Mouse (Mus musculus) MEL (cell line): Measurements from ENCODE around the gene Bms1. TPM values are rescaled to one million over a fixed set of nuclear protein-coding genes. Genes with fewer than 3 reads are reported as not detected.

Experiments
- DNase-seq: peaks from one replicate; pipeline ENCODE4 v3.0.0; 2011; ENCODE audit warnings: low read depth, low spot score
- H3K27ac ChIP-seq: 2 replicates; pipeline ENCODE4 v1.5.1; 2012; ENCODE audit warnings: low read depth, mild to moderate bottlenecking, control low read depth, low read length, moderate library complexity; ENCODE audit not compliant: control insufficient read depth
- H3K27me3 ChIP-seq, 2 experiments: fragments of 150-350 bp in 1 of 2; sonication (generic) in 1 of 2; 2 replicates each; pipeline ENCODE4 v1.6.1; 2012; ENCODE audit warnings: low read length in 2 of 2, mild to moderate bottlenecking in 2 of 2, improper control_type of control experiment in 1 of 2, moderate library complexity in 1 of 2; ENCODE audit not compliant: insufficient read depth in 2 of 2, control insufficient read depth in 1 of 2
- H3K36me3 ChIP-seq, 2 experiments: 2 replicates each; pipeline ENCODE4 v1.6.1; 2012 to 2014; ENCODE audit warnings: low read length in 2 of 2, improper control_type of control experiment in 1 of 2, inconsistent platforms in 1 of 2, mild to moderate bottlenecking in 1 of 2; ENCODE audit not compliant: insufficient read depth in 2 of 2, control insufficient read depth in 1 of 2
- H3K4me1 ChIP-seq, 2 experiments: fragments of 150-350 bp in 1 of 2; sonication (generic) in 1 of 2; 2 replicates each; pipeline ENCODE4 v1.6.1; 2012; ENCODE audit warnings: low read length in 2 of 2, improper control_type of control experiment in 1 of 2, mild to moderate bottlenecking in 1 of 2; ENCODE audit not compliant: insufficient read depth in 2 of 2, control insufficient read depth in 1 of 2
- H3K4me3 ChIP-seq, 2 experiments: fragments of 150-350 bp in 1 of 2; sonication (generic) in 1 of 2; 2 replicates each; pipeline ENCODE4 v1.5.1; 2012; ENCODE audit warnings: low read depth in 2 of 2, low read length in 2 of 2, mild to moderate bottlenecking in 2 of 2, moderate library complexity in 2 of 2, control low read depth in 1 of 2, improper control_type of control experiment in 1 of 2; ENCODE audit not compliant: control insufficient read depth in 1 of 2, insufficient read depth in 1 of 2
- H3K79me2 ChIP-seq: 2 replicates; pipeline ENCODE4 v1.6.1; 2012; ENCODE audit warnings: mild to moderate bottlenecking, low read length, moderate library complexity; ENCODE audit not compliant: control insufficient read depth, poor library complexity, insufficient read depth
- H3K9ac ChIP-seq: 2 replicates; pipeline ENCODE4 v1.6.1; 2012; ENCODE audit warnings: low read depth, mild to moderate bottlenecking, control low read depth, low read length, moderate library complexity; ENCODE audit not compliant: control insufficient read depth, poor library complexity, severe bottlenecking
- H3K9me3 ChIP-seq: fragments of 150-350 bp; sonication (generic); replicated peaks from 2 replicates; pipeline ENCODE4 v1.6.1; 2012; ENCODE audit warnings: mild to moderate bottlenecking, low read length, improper control_type of control experiment, moderate library complexity; ENCODE audit not compliant: insufficient read depth
- CHD1 ChIP-seq: IDR thresholded peaks from 2 replicates; pipeline ENCODE4 v1.6.1; 2012; ENCODE audit warnings: low read depth, mild to moderate bottlenecking, inconsistent platforms, low read length, improper control_type of control experiment
- CHD2 ChIP-seq: IDR thresholded peaks from 2 replicates; pipeline ENCODE4 v1.6.1; 2011; ENCODE audit warnings: low read length, improper control_type of control experiment
- CTCF ChIP-seq, 3 experiments: IDR thresholded peaks in 2 of 3; conservative IDR thresholded peaks in 1 of 3; 2 replicates each; pipeline ENCODE4 v1.5.1; 2011 to 2012; ENCODE audit warnings: low read length in 3 of 3, low read depth in 2 of 3, mild to moderate bottlenecking in 2 of 3, improper control_type of control experiment in 1 of 3, inconsistent platforms in 1 of 3, mixed read lengths in 1 of 3, moderate library complexity in 1 of 3; ENCODE audit not compliant: control insufficient read depth in 1 of 3, insufficient read depth in 1 of 3, poor library complexity in 1 of 3, severe bottlenecking in 1 of 3
- ETS1 ChIP-seq: IDR thresholded peaks from 2 replicates; pipeline ENCODE4 v1.6.1; 2012; ENCODE audit warnings: low read depth, mild to moderate bottlenecking, inconsistent platforms, low read length, improper control_type of control experiment, moderate library complexity
- GATA1 ChIP-seq: IDR thresholded peaks from 2 replicates; pipeline ENCODE4 v1.6.1; 2011; ENCODE audit warnings: low read depth, low read length, improper control_type of control experiment
- MAZ ChIP-seq: IDR thresholded peaks from 2 replicates; pipeline ENCODE4 v1.6.1; 2012; ENCODE audit warnings: low read depth, mild to moderate bottlenecking, inconsistent platforms, low read length, improper control_type of control experiment
- MYB ChIP-seq: IDR thresholded peaks from 2 replicates; pipeline ENCODE4 v1.6.1; 2011; ENCODE audit warnings: mild to moderate bottlenecking, low read depth, low read length, improper control_type of control experiment
- MYC ChIP-seq: IDR thresholded peaks from 2 replicates; pipeline ENCODE4 v1.6.1; 2011; ENCODE audit warnings: low read depth, mild to moderate bottlenecking, low read length, improper control_type of control experiment, moderate library complexity
- NELFE ChIP-seq: IDR thresholded peaks from 2 replicates; pipeline ENCODE4 v1.6.1; 2011; ENCODE audit warnings: low read depth, low read length, improper control_type of control experiment
- POLR2AphosphoS2 ChIP-seq: IDR thresholded peaks from 2 replicates; pipeline ENCODE4 v1.6.1; 2011; ENCODE audit warnings: low read length, improper control_type of control experiment
- RAD21 ChIP-seq: IDR thresholded peaks from 2 replicates; pipeline ENCODE4 v1.6.1; 2011; ENCODE audit warnings: mild to moderate bottlenecking, low read depth, low read length, improper control_type of control experiment
- SMC3 ChIP-seq: IDR thresholded peaks from 2 replicates; pipeline ENCODE4 v1.6.1; 2011; ENCODE audit warnings: low read depth, low read length, improper control_type of control experiment
- TAL1 ChIP-seq: IDR thresholded peaks from 2 replicates; pipeline ENCODE4 v1.6.1; 2012; ENCODE audit warnings: mild to moderate bottlenecking, inconsistent platforms, low read length, moderate library complexity, mixed read lengths
- TBP ChIP-seq: IDR thresholded peaks from 2 replicates; pipeline ENCODE4 v1.8.0; 2011; ENCODE audit warnings: low read depth, low read length, improper control_type of control experiment
- TCF12 ChIP-seq: IDR thresholded peaks from 2 replicates; pipeline ENCODE4 v1.6.1; 2014; ENCODE audit warnings: low read depth, mild to moderate bottlenecking, inconsistent platforms, low read length, improper control_type of control experiment, moderate library complexity
- UBTF ChIP-seq: IDR thresholded peaks from 2 replicates; pipeline ENCODE4 v1.6.1; 2012; ENCODE audit warnings: low read depth, mild to moderate bottlenecking, inconsistent platforms, low read length, improper control_type of control experiment, moderate library complexity, borderline replicate concordance; ENCODE audit not compliant: insufficient read depth
- ZKSCAN1 ChIP-seq: IDR thresholded peaks from 2 replicates; pipeline ENCODE4 v1.6.1; 2012; ENCODE audit warnings: low read depth, mild to moderate bottlenecking, inconsistent platforms, low read length, improper control_type of control experiment, moderate library complexity
- polyA plus RNA-seq, 2 experiments: library from polyadenylated mRNA; stranded (reverse) in 1 of 2; unstranded in 1 of 2; fragments of >175 nt in 1 of 2; fragments of >200 nt in 1 of 2; gene quantifications; 2 replicates each; pipeline versions ENCODE4 v1.2.1 to v1.2.4; 2012; ENCODE audit warnings: low replicate concordance in 2 of 2, low read depth in 1 of 2; ENCODE audit not compliant: insufficient read length in 2 of 2, insufficient read depth in 1 of 2, missing spikeins in 1 of 2
- total RNA-seq: library from RNA; depleted of rRNA; stranded (reverse); fragments of 300-350 nt; gene quantifications from 2 replicates; pipeline ENCODE4 v1.2.3, GENCODE M21; 2012

Gene Bms1
- total and polyA plus RNA-seq, 3 experiments: 100 to 384 (median 109) TPM

- Histone ChIP-seq H3K4me3 (no peak overlapping the region), H3K79me2 (no peaks in the 10 kb centered on the region), H3K27me3 (no peaks in the 10 kb centered on the region), H3K27ac (no peak overlapping the region), H3K36me3 (peaks cover 0 to under 1% of the 10 kb centered on the region in 2 experiments; a peak in 1 of 4 replicates), H3K4me1 (no peaks in the 10 kb centered on the region), H3K9me3 (no peaks in the 10 kb centered on the region), H3K9ac (no peak overlapping the region)
- no peak for DNase-seq
- no peak for TF ChIP-seq GATA1
- no peak for TF ChIP-seq TAL1
- no peak for TF ChIP-seq MYB
- no peak for TF ChIP-seq MYC
- no peak for TF ChIP-seq CHD2
- no peak for TF ChIP-seq TBP
- no peak for TF ChIP-seq CHD1
- TF ChIP-seq ZKSCAN1: no peak
- TF ChIP-seq MAZ: no peak
- no peak for TF ChIP-seq NELFE
- no peak for TF ChIP-seq ETS1
Measured at GRCm38 (mm10) chr6:118375026-118375425, 44.2 kb downstream of the Bms1 start.

- DNase-seq: no peak
- H3K4me1 ChIP-seq: no peaks in the 10 kb centered on the region
- TF ChIP-seq POLR2AphosphoS2 (no peak), MAZ (no peak), CTCF (IDR thresholded peaks at IDR 0.05 in 2 of 3, conservative IDR thresholded peaks at IDR 0.05 in 1 of 3; ENCODE audit: control insufficient read depth in 1 of 3, insufficient read depth in 1 of 3, low read depth in 2 of 3, low read length in 3 of 3, poor library complexity in 1 of 3, severe bottlenecking in 1 of 3) (peak; percentile 62 to 80 (median 75)), UBTF (no peak), SMC3 (peak; percentile 47), MYB (no peak), RAD21 (peak; percentile 48), TCF12 (no peak)
- H3K9ac ChIP-seq: no peak overlapping the region
- no peaks in the 10 kb centered on the region for H3K79me2 ChIP-seq
- no peaks in the 10 kb centered on the region for H3K27me3 ChIP-seq
- H3K4me3 ChIP-seq: no peak overlapping the region
- H3K27ac ChIP-seq: no peak overlapping the region
- no peaks in the 10 kb centered on the region for H3K9me3 ChIP-seq
- no peaks in the 10 kb centered on the region for H3K36me3 ChIP-seq
Measured at GRCm38 (mm10) chr6:118373294-118373693, 46.0 kb downstream of the Bms1 start.
